Mouse (Mus musculus): ENCODE data around the gene 9530068E07Rik.

DNA sequence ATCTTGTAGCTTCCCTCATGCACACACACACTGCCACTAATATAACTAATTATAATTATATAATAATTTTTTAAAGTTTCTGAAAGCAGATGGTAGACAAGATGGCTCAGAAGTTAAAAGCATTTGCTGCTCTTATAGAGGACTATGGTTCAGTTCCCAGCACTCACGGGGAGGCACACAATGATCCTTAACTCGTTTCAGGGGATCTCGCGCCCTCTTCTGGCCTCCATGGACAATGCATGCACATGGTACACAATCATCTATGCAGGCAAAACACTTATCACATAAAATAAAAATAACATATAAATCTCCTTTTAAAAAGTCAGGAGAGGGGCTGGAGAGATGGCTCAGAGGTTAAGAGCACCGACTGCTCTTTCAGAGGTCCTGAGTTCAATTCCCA, 41.6 kb upstream of the 9530068E07Rik start:
- TF ChIP-seq CTCF (IDR thresholded peaks at IDR 0.05; ENCODE audit: insufficient read depth, low read depth, low read length), result no peak
- TF ChIP-seq POLR2A (IDR thresholded peaks at IDR 0.05; ENCODE audit: insufficient read depth, low read depth, low read length), result no peak

All from olfactory bulb, adult 2 months (tissue).